Mouse (Mus musculus) left cerebral cortex, adult 8-10 months (tissue): Measurements from ENCODE around the gene Edrf1. TPM values are rescaled to one million over a fixed set of nuclear protein-coding genes. Genes with fewer than 3 reads are reported as not detected.
"Not testable (repeated sequence)": the region's sequence is repeated elsewhere in the genome, so short reads cannot be mapped to it uniquely, and the experiment has no call there.

ENCODE experiments used
- DNase-seq, 2 experiments: peaks; one replicate each; pipeline ENCODE4 v3.0.0; 2022; ENCODE audit warnings: low spot score in 2 of 2
- total RNA-seq, 4 experiments: library from RNA; stranded (reverse); gene quantifications; 2 replicates each; pipeline ENCODE4 v1.2.4; 2022

The Edrf1 gene
- total RNA-seq, 4 experiments from 2014 or later: 22.1 to 24.3 (median 22.8) TPM

DNA sequence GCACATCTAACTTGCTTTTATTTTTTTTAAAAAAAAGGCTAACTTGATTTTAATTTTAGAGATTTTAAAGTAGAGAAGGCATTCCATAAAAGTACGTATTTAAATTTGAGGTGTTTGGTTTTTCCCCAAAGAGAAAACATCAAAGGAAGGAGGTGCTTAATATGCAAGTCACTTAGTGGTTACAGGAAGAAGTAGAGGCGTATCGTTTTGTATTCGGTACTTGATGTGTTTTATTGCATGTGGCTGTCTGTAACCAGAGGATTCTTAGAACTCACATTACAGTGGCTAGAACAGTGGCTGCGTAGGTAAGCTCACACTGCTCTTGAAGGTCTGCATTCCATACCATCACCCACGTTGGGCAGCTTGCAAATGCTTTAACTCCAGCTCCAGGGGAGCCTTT is 8.4 kb downstream of the Edrf1 start:
- no peak for DNase-seq

- DNase-seq: no peak
Measured at GRCm38 (mm10) chr7:133662467-133662866, 25.1 kb downstream of the Edrf1 start.

- DNase-seq: no peak
Measured at GRCm38 (mm10) chr7:133669071-133669470, 31.7 kb downstream of the Edrf1 start.

DNA sequence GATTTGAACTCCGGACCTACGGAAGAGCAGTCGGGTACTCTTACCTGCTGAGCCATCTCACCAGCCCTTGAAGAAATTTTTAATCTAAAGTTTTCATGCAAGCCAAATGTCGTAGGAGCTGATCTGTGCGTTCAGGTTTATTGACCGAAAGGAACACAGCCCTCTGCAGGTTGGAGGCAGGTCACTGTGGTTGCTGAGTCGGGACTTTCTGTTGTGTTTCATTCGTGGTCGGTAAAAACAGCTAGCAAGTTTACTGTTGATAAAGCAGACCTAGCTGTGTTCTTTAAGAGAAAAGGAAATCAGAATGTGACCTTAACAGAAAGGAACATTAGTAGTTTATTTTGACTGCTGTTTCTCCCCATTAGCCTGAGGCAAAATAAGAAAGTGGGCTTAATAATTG is 32.6 kb downstream of the Edrf1 start:
- DNase-seq: no peak

DNA sequence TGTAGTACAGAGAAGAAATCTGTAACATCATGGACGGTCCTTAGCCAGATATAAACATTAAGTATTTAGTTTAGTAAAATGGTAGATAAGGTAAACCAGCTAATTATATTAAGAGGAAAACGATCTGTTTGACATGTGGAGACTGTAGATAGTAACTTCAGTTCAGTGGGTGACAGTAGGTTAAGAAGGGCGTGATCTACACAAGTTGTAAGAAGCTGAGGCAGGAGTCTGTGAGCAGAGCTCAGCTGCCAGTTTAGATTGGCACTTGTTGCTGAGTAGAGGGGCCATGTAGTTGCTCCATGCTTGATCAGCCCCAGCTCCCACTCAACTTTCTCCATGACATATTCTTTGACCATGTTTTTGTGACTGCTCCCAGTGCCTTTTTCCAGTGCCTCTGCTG is 33.5 kb downstream of the Edrf1 start:
- no peak for DNase-seq

- no peak for DNase-seq
Measured at GRCm38 (mm10) chr7:133676002-133676401, 38.7 kb downstream of the Edrf1 start.

DNA sequence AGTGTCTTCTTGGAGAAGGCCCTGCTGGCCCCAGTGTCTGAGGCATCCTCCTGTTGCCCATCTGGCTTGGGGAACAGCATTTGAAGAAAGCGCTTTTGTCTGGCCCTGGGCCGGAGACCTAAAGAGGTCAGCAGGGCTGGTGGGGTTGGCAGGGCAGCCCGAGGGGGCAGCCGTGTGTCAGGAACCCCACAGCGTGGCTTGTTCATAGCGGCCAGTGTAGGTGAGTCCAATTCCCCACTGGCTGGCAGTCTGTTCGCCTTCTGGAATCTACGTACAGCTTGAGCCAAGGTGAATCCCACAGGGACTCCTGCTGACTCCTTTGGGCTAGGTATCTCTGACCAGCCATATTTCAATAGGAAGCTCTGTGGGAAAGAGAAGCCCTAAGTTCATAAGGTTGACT is 41.4 kb downstream of the Edrf1 start:
- no peak for DNase-seq

GRCm38 (mm10) chr7:133679439-133679838 is 42.1 kb downstream of the Edrf1 start:
- DNase-seq: no peak

- no peak for DNase-seq
Measured at GRCm38 (mm10) chr7:133679961-133680360, 42.6 kb downstream of the Edrf1 start, which contains the start of gene Mmp21. TSS of gene Mmp21 (minus strand) at chr7:133680061.

- no peak for DNase-seq
Measured at GRCm38 (mm10) chr7:133683626-133684025, 46.3 kb downstream of the Edrf1 start.

GRCm38 (mm10) chr7:133684110-133684509 is 46.8 kb downstream of the Edrf1 start:
- no peak for DNase-seq

- DNase-seq: no peak
Measured at GRCm38 (mm10) chr7:133684701-133685100, 47.4 kb downstream of the Edrf1 start.

DNA sequence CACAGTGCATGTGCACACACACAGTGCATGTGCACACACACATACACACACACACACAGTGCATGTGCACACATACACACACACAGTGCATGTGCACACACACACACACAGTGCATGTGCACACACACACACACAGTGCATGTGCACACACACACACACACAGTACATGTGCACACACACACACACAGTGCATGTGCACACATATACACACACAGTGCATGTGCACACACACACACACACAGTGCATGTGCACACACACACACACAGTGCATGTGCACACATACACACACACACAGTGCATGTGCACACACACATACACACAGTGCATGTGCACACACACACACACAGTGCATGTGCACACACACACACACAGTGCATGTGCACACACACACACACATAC is 48.3 kb downstream of the Edrf1 start:
- DNase-seq: not testable (repeated sequence)

DNA sequence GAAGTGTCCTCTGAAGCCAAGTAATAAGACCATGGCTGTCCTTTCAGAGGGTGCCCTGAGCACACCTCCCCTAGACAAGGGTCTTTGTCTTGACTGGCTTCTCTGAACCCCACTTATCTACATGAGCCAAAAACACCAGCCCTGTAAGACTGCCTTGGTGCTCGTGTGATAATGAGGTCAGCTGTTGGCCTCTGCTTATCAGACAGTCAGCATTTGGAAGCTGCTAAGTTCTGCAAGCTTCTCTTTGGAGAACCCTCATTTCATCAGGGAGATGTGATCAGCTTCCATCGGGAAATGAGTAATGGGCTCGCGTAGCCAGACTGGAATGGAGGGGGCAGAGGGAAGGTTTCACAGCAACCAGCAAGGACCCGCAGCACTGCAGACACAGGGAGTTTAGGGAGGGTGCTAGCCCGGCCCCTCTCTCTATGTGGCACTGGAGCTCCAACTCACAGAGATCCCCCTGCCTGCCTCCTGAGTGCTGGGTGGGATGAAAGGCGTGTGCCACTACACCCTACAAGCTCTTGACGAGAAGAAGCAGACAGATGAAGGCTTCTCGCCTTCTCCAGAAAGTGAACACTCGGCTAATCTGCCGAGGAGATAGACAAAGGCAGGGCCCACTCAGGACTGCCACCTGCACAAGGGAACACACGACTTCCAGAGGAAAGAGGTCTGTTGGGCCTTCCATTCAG is 60.8 kb downstream of the Edrf1 start:
- no peak for DNase-seq

DNA sequence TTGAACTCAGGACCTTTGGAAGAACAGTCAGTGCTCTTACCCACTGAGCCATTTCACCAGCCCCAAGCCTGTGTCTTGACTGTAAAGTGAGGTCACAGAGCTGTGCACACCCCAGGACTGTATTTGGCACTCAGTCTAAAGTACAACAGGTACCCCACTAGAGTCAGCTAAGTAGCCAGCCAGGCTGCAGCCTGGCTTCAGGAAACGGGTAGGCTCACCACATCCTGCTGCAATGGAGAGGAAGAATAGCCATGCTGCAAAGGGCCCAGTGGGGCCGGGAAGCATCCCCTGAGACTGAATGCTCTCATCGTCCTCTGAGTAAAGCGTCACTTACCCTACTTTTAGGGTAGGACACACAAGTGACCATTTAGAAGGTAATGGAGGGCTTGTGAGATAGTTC is 62.5 kb downstream of the Edrf1 start:
- DNase-seq: no peak

- DNase-seq: no peak
Measured at GRCm38 (mm10) chr7:133701366-133701765, 64.0 kb downstream of the Edrf1 start.

DNA sequence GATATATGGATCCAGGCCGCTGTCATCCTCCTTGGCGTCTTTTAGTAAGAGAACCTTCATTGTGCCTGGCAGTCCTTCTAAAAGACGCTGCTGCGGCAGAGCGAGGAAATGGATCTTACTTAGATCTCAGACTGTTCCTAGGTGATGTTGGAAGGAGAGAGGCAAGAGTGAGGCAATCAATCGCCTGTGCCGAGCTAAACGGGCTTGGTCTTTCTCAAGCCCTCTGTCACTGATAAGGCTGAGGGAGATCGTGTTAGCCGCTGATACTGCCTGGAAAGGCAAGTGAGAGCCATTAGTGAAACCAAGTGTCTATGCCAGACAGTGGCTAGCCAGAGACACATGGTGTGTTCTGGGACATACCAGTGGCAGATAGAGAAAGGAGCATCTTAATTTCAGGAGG is 65.0 kb downstream of the Edrf1 start:
- DNase-seq: no peak

GRCm38 (mm10) chr7:133703906-133704305 is 66.6 kb downstream of the Edrf1 start:
- no peak for DNase-seq

GRCm38 (mm10) chr7:133707301-133707700 is 70.0 kb downstream of the Edrf1 start:
- no peak for DNase-seq

GRCm38 (mm10) chr7:133715387-133715786 is 78.0 kb downstream of the Edrf1 start:
- DNase-seq: no peak

- no peak for DNase-seq
Measured at GRCm38 (mm10) chr7:133718580-133718979, 81.2 kb downstream of the Edrf1 start.

DNA sequence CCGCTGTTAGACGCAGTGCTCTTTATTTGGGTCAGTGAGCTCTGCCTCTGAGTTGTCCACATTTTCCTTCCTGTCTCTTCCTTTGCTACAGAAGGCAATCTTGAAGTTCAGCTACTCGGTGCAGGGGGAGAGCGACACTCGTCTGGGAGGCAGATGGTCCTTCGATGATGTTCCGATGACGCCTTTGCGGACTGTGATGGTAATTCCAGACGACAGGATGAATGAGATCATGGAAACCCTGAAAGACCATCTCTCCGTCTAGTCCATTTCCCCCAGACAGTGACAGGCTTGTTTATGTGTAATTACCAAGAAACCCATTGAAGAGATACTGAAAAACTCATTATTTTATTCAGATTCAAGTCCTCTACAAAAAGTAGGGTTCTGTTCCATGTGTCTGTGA is 83.3 kb downstream of the Edrf1 start:
- no peak for DNase-seq
